Mouse (Mus musculus) adrenal gland, postnatal 36 days (tissue): ENCODE results near the gene Senp6. TPM values are rescaled to one million over a fixed set of nuclear protein-coding genes. Genes with fewer than 3 reads are reported as not detected.
"Not testable (repeated sequence)": the region's sequence is repeated elsewhere in the genome, so short reads cannot be mapped to it uniquely, and the experiment has no call there.

Source experiments
- DNase-seq, 2 experiments: peaks; one replicate each; pipeline ENCODE4 v3.0.0; 2021; ENCODE audit warnings: mixed read lengths in 1 of 2
- long read RNA-seq, 2 experiments: library from polyadenylated mRNA; stranded (forward); transcript quantifications; one replicate each; pipeline ENCODE4 v2.0.0; 2021; ENCODE audit warnings: borderline sequencing depth in 2 of 2
- total RNA-seq, 2 experiments: library from RNA; stranded (reverse); gene quantifications; 2 replicates each; pipeline ENCODE4 v1.2.3; 2021

Gene Senp6
- 100 to 1,000 TPM; 118 to 119 TPM for total RNA-seq
- long read RNA-seq, experiment 1, full-length matches to known transcripts = 14 of 80 reads
- long read RNA-seq, experiment 1, partial matches to known transcripts = 41 of 80 reads
- long read RNA-seq, experiment 1, other reads (novel, unspliced or antisense) = 25 of 80 reads
- long read RNA-seq, experiment 2, full-length matches to known transcripts = 5 of 17 reads
- long read RNA-seq, experiment 2, partial matches to known transcripts = 0 of 17 reads
- long read RNA-seq, experiment 2, other reads (novel, unspliced or antisense) = 12 of 17 reads

- peak; percentile 83 to 91 for DNase-seq
Observed at GRCm38 (mm10) chr9:80066367-80067220, at the start of gene Senp6. Gene Senp6 (plus strand): TSS chr9:80066903.

GRCm38 (mm10) chr9:80020429-80020828, 46.3 kb upstream of the Senp6 start:
- DNase-seq = no peak

- DNase-seq = peak in 1 of 2 experiments; percentile 25
Observed at GRCm38 (mm10) chr9:80021648-80022047, 45.1 kb upstream of the Senp6 start.

- peak; percentile 56 to 59 for DNase-seq
Observed at GRCm38 (mm10) chr9:80022821-80023220, 43.9 kb upstream of the Senp6 start.

GRCm38 (mm10) chr9:80025347-80025746, 41.4 kb upstream of the Senp6 start:
- DNase-seq = not testable (repeated sequence)

- peak; percentile 53 to 71 for DNase-seq
Observed at GRCm38 (mm10) chr9:80026017-80026416, 40.7 kb upstream of the Senp6 start.

- no peak for DNase-seq
Observed at GRCm38 (mm10) chr9:80026581-80027021, 40.1 kb upstream of the Senp6 start.

- DNase-seq = no peak
Observed at GRCm38 (mm10) chr9:80037262-80037996, 29.3 kb upstream of the Senp6 start.

- no peak for DNase-seq
Observed at GRCm38 (mm10) chr9:80037997-80038383, 28.7 kb upstream of the Senp6 start.

- DNase-seq = no peak
Observed at GRCm38 (mm10) chr9:80039296-80039815, 27.3 kb upstream of the Senp6 start.

GRCm38 (mm10) chr9:80044301-80044700, 22.4 kb upstream of the Senp6 start:
- DNase-seq = not testable (repeated sequence)

GRCm38 (mm10) chr9:80049271-80049670, 17.4 kb upstream of the Senp6 start:
- DNase-seq = not testable (repeated sequence)

- no peak for DNase-seq
Observed at GRCm38 (mm10) chr9:80052951-80053350, 13.8 kb upstream of the Senp6 start.

GRCm38 (mm10) chr9:80057690-80058089, 9.0 kb upstream of the Senp6 start:
- DNase-seq = no peak

- DNase-seq = not testable (repeated sequence)
Observed at GRCm38 (mm10) chr9:80065495-80065894, 1.2 kb upstream of the Senp6 start.

GRCm38 (mm10) chr9:80067221-80068027, 721 bp downstream of the Senp6 start:
- peak; percentile 69 to 80 for DNase-seq

- DNase-seq = no peak
Observed at GRCm38 (mm10) chr9:80068028-80068515, 1.4 kb downstream of the Senp6 start.

GRCm38 (mm10) chr9:80068735-80069315, 2.1 kb downstream of the Senp6 start:
- no peak for DNase-seq

GRCm38 (mm10) chr9:80070026-80070425, 3.3 kb downstream of the Senp6 start:
- no peak for DNase-seq

GRCm38 (mm10) chr9:80071616-80072015, 4.9 kb downstream of the Senp6 start:
- DNase-seq = no peak

- no peak for DNase-seq
Observed at GRCm38 (mm10) chr9:80074067-80074466, 7.4 kb downstream of the Senp6 start.
